Mouse (Mus musculus) heart, embryonic 11.5 days (tissue): Measurements from ENCODE around the gene Kcnh5. TPM values are rescaled to one million over a fixed set of nuclear protein-coding genes. Genes with fewer than 3 reads are reported as not detected.

Experiments used
- ATAC-seq: fragments of 200-750 bp; cut with Nextera tagmentation; replicated peaks from 2 replicates; pipeline ENCODE4 v1.8.0; 2017; ENCODE audit warnings: moderate library complexity; ENCODE audit not compliant: insufficient number of reproducible peaks, low FRiP score, low TSS enrichment
- H3K27ac ChIP-seq: fragments of 300-500 bp; sonication (generic); 2 replicates; pipeline ENCODE4 v1.5.1; 2014; ENCODE audit warnings: mild to moderate bottlenecking, low read depth, low read length
- H3K27me3 ChIP-seq: fragments of 300-500 bp; sonication (generic); 2 replicates; pipeline ENCODE4 v1.6.1; 2014; ENCODE audit warnings: mild to moderate bottlenecking, low read length, mixed read lengths; ENCODE audit not compliant: control insufficient read depth, insufficient read depth
- H3K36me3 ChIP-seq: fragments of 300-500 bp; sonication (generic); 2 replicates; pipeline ENCODE4 v1.6.1; 2014; ENCODE audit warnings: mild to moderate bottlenecking, low read length, moderate library complexity, mixed read lengths; ENCODE audit not compliant: control insufficient read depth, insufficient read depth
- H3K4me1 ChIP-seq: fragments of 300-500 bp; sonication (generic); 2 replicates; pipeline ENCODE4 v1.6.1; 2014; ENCODE audit warnings: low read length; ENCODE audit not compliant: control insufficient read depth, insufficient read depth
- H3K4me2 ChIP-seq: fragments of 300-500 bp; sonication (generic); 2 replicates; pipeline ENCODE4 v1.6.1; 2014; ENCODE audit warnings: mild to moderate bottlenecking, moderate library complexity
- H3K4me3 ChIP-seq: fragments of 300-500 bp; sonication (generic); 2 replicates; pipeline ENCODE4 v1.5.1; 2014; ENCODE audit warnings: low read depth, low read length
- H3K9ac ChIP-seq: fragments of 300-500 bp; sonication (generic); 2 replicates; pipeline ENCODE4 v1.6.1; 2014; ENCODE audit warnings: mild to moderate bottlenecking, low read depth, low read length, moderate library complexity
- H3K9me3 ChIP-seq: fragments of 300-500 bp; sonication (generic); replicated peaks from 2 replicates; pipeline ENCODE4 v1.6.1; 2016; ENCODE audit warnings: low read length; ENCODE audit not compliant: control insufficient read depth
- WGBS: fragments of 180-500 bp; shearing (Covaris S2); extraction: QIAGEN DNeasy Blood & Tissue Kit; methylation state at CpG from one replicate; pipeline ENCODE4 v1.1.7; 2014; ENCODE audit not compliant: insufficient replicate concordance; 5-methylcytosine and 5-hydroxymethylcytosine counted together
- polyA plus RNA-seq: library from polyadenylated mRNA; unstranded; fragments of >200 nt; fragmentation: Nextera tagmentation; extraction: Ambion mirVana; gene quantifications from 2 replicates; pipeline ENCODE4 v1.2.1, GENCODE M21; 2014

Kcnh5 gene
- polyA plus RNA-seq, 1 experiment from 2014 or later, result not detected

DNA sequence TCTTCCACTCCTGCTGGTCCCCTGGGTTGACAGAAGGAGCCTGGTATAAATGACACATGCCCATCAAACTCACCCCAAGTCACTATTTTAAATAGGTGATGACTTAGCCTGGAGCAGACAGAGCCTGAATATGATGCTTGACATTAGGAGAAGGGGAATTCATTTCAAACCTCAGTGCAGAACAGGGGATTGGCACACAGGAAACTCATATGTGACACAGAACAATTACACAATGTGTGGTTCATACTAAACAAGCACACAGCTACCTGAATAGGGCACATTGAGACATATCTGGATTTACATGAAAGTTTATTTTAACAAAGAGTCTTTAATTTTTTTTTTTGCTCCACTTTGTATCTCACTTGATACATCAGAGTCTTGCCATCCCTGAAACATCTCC, 276.4 kb downstream of the Kcnh5 start:
- no peak for ATAC-seq

DNA sequence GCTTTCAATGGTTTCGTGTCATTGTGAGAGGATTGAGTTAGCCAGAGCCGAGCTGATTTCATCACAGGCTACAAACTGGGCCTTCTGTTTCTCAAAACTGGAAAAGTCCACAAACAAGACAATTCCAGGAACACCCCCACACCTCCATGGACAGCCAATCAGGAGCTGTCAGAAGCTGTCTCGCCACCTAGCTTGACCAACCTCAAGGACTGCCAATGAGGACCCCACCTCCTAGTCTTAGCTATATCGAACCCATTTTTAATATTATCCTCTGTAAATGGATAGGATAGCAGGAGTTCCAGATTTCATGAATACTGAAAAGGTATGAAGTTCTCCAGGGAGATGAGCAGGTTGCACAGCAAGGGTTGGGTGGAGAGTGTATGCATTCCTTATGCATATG, 278.1 kb downstream of the Kcnh5 start:
- Histone ChIP-seq H3K9ac (no peak overlapping the region), H3K36me3 (no peaks in the 10 kb centered on the region), H3K27ac (no peak overlapping the region), H3K4me2 (no peak overlapping the region), H3K9me3 (no peaks in the 10 kb centered on the region), H3K4me3 (no peak overlapping the region), H3K27me3 (no peaks in the 10 kb centered on the region), H3K4me1 (no peaks in the 10 kb centered on the region)
- WGBS, result 82% methylated on average over 4 of the region's 4 CpGs
- no peak for ATAC-seq

More for the DNA sequence above, 276.4 kb downstream of the Kcnh5 start:
- no peak overlapping the region for H3K9ac ChIP-seq
- no peaks in the 10 kb centered on the region for H3K4me1 ChIP-seq
- no peaks in the 10 kb centered on the region for H3K36me3 ChIP-seq
- H3K9me3 ChIP-seq, result no peaks in the 10 kb centered on the region
- H3K4me2 ChIP-seq, result no peak overlapping the region
- H3K4me3 ChIP-seq, result no peak overlapping the region
- no peak overlapping the region for H3K27ac ChIP-seq
- no peaks in the 10 kb centered on the region for H3K27me3 ChIP-seq

DNA sequence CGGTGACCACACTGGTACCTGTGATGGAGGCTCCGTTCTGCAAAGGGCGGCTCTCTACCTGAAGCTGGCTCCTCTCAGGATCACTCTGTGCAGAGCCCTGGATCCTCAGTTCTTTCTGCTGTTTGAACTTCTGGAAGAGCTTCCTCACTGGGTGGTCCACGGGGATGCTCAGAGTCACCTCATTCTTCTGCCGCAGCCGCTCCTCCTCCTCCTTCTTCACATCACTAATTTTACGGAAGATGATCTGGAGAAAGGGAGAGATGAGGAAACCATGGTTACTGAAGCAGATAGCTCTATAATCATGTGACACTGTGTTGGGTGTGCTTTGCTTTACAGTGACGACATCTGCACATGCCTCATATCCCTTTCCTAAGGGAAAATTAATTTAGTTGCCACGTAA, 278.9 kb downstream of the Kcnh5 start:
- Histone ChIP-seq H3K27me3 (no peaks in the 10 kb centered on the region), H3K4me3 (no peak overlapping the region), H3K4me2 (no peak overlapping the region), H3K9me3 (no peaks in the 10 kb centered on the region), H3K4me1 (no peaks in the 10 kb centered on the region), H3K9ac (no peak overlapping the region), H3K36me3 (no peaks in the 10 kb centered on the region), H3K27ac (no peak overlapping the region)
- ATAC-seq, result no peak
- WGBS, result 87% methylated on average over 9 of the region's 9 CpGs

DNA sequence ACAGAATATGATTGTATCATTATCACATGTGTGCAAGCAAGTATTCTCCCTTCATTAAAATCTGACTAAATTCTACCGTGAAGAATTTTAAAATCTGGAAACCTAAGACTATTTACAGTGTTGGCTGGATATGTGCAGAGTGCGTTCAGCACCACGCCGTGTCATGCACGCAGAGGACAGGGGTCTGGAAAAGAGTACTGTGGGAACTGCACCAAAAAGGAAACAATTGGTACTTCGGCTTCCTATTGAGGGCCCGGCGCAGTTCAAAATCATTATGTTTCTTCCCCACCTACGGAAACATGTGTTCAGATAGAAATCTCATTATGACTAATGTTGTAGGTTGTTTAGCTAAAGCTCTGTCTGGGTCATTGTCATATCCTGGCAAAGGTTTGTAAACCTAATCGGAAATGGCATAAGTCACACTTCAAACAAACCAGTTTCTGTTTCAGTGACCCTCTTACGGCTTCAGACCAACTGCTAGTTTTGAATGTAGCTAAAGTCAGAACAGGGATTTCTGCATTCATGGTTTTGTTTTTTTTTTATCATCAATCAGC, 282.2 kb downstream of the Kcnh5 start:
- Histone ChIP-seq H3K9ac (no peak overlapping the region), H3K4me3 (no peak overlapping the region), H3K4me1 (no peaks in the 10 kb centered on the region), H3K27ac (no peak overlapping the region), H3K27me3 (no peaks in the 10 kb centered on the region), H3K9me3 (no peaks in the 10 kb centered on the region), H3K36me3 (no peaks in the 10 kb centered on the region), H3K4me2 (no peak overlapping the region)
- no peak for ATAC-seq
- 75% methylated on average over 11 of the region's 11 CpGs for WGBS

DNA sequence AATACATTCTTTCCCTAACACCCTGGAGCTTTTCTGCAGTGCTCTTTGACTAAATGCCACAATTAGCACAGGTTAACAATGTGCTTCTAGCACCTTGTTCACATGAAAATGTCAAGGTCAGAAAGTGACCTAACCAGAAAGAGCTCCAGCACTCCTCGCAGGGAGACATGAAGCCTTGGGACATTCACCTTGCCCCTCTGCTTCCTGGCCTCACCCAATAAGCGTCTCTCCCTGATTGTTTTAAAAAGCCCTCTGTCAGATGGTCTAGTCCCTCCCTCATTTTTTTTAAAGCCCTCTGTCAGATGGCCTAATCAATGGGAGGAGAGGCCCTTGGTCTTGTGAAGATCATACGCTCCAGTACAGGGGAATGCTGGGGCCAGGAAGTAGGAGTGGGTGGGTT, 287.7 kb downstream of the Kcnh5 start:
- Histone ChIP-seq H3K4me1 (no peaks in the 10 kb centered on the region), H3K4me3 (no peak overlapping the region), H3K9ac (no peak overlapping the region), H3K9me3 (no peaks in the 10 kb centered on the region), H3K4me2 (no peak overlapping the region), H3K27me3 (no peaks in the 10 kb centered on the region), H3K27ac (no peak overlapping the region), H3K36me3 (no peaks in the 10 kb centered on the region)
- no peak for ATAC-seq
- WGBS, result 57% methylated on average over 3 of the region's 3 CpGs

DNA sequence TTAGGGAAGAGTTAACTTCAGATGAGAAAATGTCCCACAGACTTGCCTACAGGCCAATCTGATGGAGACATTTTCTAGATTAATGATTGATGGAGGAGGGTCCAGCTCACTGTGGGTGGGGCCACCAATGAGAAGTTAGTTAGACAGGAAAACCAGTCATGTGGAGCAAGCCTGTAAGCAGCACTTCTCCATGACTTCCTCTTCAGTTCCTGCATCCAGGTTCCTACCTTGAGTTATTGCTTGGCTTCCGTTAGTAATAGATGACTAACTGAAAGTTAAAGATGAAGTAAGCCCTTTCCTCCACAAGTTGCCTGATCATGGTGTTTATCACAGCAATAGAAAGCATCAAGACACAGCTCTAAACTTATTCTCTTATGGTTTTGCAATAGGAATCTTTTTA, 290.1 kb downstream of the Kcnh5 start:
- H3K4me3 ChIP-seq, result no peak overlapping the region
- H3K27ac ChIP-seq, result no peak overlapping the region
- H3K4me1 ChIP-seq, result no peaks in the 10 kb centered on the region
- ATAC-seq, result no peak
- WGBS, result 76% methylated on average over 1 of the region's 1 CpGs
- H3K27me3 ChIP-seq, result no peaks in the 10 kb centered on the region
- no peak overlapping the region for H3K9ac ChIP-seq
- no peaks in the 10 kb centered on the region for H3K9me3 ChIP-seq
- H3K36me3 ChIP-seq, result no peaks in the 10 kb centered on the region
- H3K4me2 ChIP-seq, result no peak overlapping the region

DNA sequence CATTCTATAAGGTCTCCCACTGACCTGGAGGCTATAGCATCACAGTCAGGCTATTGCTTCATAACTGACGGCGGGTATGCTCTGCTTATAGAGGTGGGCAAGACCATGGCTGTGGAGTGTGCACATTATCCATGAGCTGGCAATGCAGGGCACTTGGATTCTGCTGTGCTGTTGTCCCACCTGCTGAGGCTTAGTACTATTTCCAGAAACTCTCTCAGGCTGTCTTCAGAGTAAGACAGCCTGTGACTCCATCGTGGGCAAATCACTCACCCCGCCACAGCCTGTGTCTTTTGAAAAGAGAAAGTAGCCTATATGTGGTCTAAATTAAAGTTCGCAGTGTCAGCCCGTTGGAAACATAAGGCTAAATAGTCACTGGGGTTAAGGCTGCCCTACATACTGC, 295.8 kb downstream of the Kcnh5 start:
- Histone ChIP-seq H3K4me2 (no peak overlapping the region), H3K36me3 (no peaks in the 10 kb centered on the region), H3K4me1 (no peaks in the 10 kb centered on the region), H3K27ac (no peak overlapping the region), H3K9ac (no peak overlapping the region), H3K27me3 (no peaks in the 10 kb centered on the region), H3K4me3 (no peak overlapping the region), H3K9me3 (no peaks in the 10 kb centered on the region)
- 82% methylated on average over 6 of the region's 6 CpGs for WGBS
- no peak for ATAC-seq

DNA sequence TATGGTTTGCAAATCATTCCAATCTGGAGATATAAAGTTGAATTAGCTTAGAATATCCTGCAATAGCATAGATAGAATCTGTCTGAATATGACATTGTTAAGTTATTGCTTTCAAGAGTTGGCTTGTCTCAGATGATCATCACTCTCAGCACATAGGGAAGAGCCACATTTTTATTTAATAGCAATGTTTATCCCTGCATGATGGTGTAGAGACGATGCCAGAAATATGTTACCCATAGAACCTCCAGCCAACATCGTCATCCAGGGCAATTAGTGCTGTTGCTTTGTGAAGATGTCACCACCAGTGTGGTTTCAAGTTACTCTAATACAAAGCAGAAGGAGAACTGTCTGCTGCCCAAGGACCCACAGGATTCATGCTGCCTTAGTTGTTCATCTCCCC, 321.5 kb downstream of the Kcnh5 start:
- no peak overlapping the region for H3K27ac ChIP-seq
- H3K4me2 ChIP-seq, result no peak overlapping the region
- no peak overlapping the region for H3K9ac ChIP-seq
- no peaks in the 10 kb centered on the region for H3K9me3 ChIP-seq
- H3K27me3 ChIP-seq, result no peaks in the 10 kb centered on the region
- no peaks in the 10 kb centered on the region for H3K36me3 ChIP-seq
- ATAC-seq, result no peak
- H3K4me1 ChIP-seq, result no peaks in the 10 kb centered on the region
- no peak overlapping the region for H3K4me3 ChIP-seq
- 82% methylated on average over 2 of the region's 2 CpGs for whole genome bisulfite sequencing

DNA sequence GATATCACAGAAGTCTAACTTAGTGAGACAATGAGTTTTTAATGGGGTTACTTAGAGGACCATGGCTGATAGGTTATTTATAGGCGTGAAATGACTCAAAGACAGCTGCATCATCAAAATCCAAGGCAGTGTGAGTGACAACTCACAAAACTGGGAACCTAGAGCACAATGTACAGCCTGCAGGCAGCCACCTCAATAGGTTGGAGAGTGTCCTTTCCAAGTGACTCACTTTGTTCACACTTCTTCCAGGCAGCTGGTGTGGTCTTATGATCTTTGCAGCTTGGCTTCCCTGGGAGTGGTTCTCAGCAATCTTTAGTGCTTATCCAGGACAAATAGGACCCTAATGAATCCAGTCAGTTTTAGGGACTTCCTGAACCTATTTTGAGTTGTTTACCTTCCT, 322.9 kb downstream of the Kcnh5 start:
- no peak overlapping the region for H3K4me2 ChIP-seq
- H3K27ac ChIP-seq, result no peak overlapping the region
- WGBS, result 58% methylated on average over 1 of the region's 1 CpGs
- H3K27me3 ChIP-seq, result no peaks in the 10 kb centered on the region
- H3K4me1 ChIP-seq, result no peaks in the 10 kb centered on the region
- H3K4me3 ChIP-seq, result no peak overlapping the region
- no peaks in the 10 kb centered on the region for H3K9me3 ChIP-seq
- H3K36me3 ChIP-seq, result no peaks in the 10 kb centered on the region
- no peak for ATAC-seq
- no peak overlapping the region for H3K9ac ChIP-seq
